Mouse (Mus musculus) spleen, adult 2 months (tissue): Measurements from ENCODE around the gene Ccdc57. TPM values are rescaled to one million over a fixed set of nuclear protein-coding genes. Genes with fewer than 3 reads are reported as not detected.

Experiments used
- DNase-seq, 2 experiments: peaks; one replicate each; pipeline versions ENCODE4 v3.0.0 to v3.0.0-alpha.2; 2012 to 2021; ENCODE audit warnings: low spot score in 2 of 2, low read depth in 1 of 2
- H3K27ac ChIP-seq: fragments of 200-500 bp; 2 replicates; pipeline ENCODE4 v1.5.1; 2012; ENCODE audit warnings: low read length, inconsistent platforms; ENCODE audit not compliant: insufficient read depth
- H3K27me3 ChIP-seq: fragments of 200-500 bp; 2 replicates; pipeline ENCODE4 v1.6.1; 2012; ENCODE audit warnings: mild to moderate bottlenecking, moderate library complexity, low read length, inconsistent platforms; ENCODE audit not compliant: control insufficient read depth, insufficient read depth
- H3K36me3 ChIP-seq: fragments of 200-500 bp; 2 replicates; pipeline ENCODE4 v1.6.1; 2012; ENCODE audit warnings: mild to moderate bottlenecking, low read length, inconsistent platforms; ENCODE audit not compliant: control insufficient read depth, insufficient read depth
- H3K4me1 ChIP-seq: fragments of 200-500 bp; 2 replicates; pipeline ENCODE4 v1.6.1; 2011; ENCODE audit warnings: inconsistent platforms; ENCODE audit not compliant: control insufficient read depth, insufficient read depth, insufficient read length
- H3K4me3 ChIP-seq: fragments of 200-500 bp; 2 replicates; pipeline ENCODE4 v1.5.1; 2011; ENCODE audit warnings: mild to moderate bottlenecking, inconsistent platforms; ENCODE audit not compliant: insufficient read depth, insufficient read length; ENCODE audit errors: extremely low read depth
- CTCF ChIP-seq: fragments of 200-500 bp; IDR thresholded peaks from 2 replicates; pipeline ENCODE4 v1.5.1; 2011; ENCODE audit warnings: mild to moderate bottlenecking, inconsistent platforms; ENCODE audit not compliant: insufficient read depth, insufficient read length, insufficient replicate concordance; ENCODE audit errors: extremely low read depth
- POLR2A ChIP-seq: fragments of 200-500 bp; IDR thresholded peaks from 2 replicates; pipeline ENCODE4 v1.6.1; 2011; ENCODE audit warnings: low read depth, low read length, inconsistent platforms
- WGBS: fragments of 180-500 bp; shearing (Covaris S2); methylation state at CpG from one replicate; pipeline ENCODE4 v1.1.7; 2018; 5-methylcytosine and 5-hydroxymethylcytosine counted together
- polyA plus RNA-seq: library from polyadenylated mRNA; depleted of rRNA; stranded (reverse); fragments of >200 nt; gene quantifications from 2 replicates; pipeline ENCODE4 v1.2.3, GENCODE M21; 2012

The Ccdc57 gene
- polyA plus RNA-seq, 1 experiment = 0.78 TPM

- H3K4me3 ChIP-seq = no peak overlapping the region
- H3K36me3 ChIP-seq = no peaks in the 10 kb centered on the region
- H3K4me1 ChIP-seq = peaks cover 12% of the 10 kb centered on the region; the same call in 1 of the 2 replicates
- 0 out of 2 replicates have a peak overlapping the region, but pooled peaks have one; percentile 13 for H3K27ac ChIP-seq
- TF ChIP-seq CTCF (no peak), POLR2A (no peak)
- DNase-seq = no peak
- WGBS = 82% methylated on average over 8 of the region's 8 CpGs
- H3K27me3 ChIP-seq = no peaks in the 10 kb centered on the region
These were observed 106.4 kb downstream of the Ccdc57 start for GRCm38 (mm10) chr11:120826016-120826953.

GRCm38 (mm10) chr11:120825289-120825863, 107.3 kb downstream of the Ccdc57 start:
- no peak for DNase-seq
- Histone ChIP-seq H3K27ac (0 out of 2 replicates have a peak overlapping the region, but pooled peaks have one; percentile 13), H3K27me3 (no peaks in the 10 kb centered on the region), H3K4me1 (peaks cover 12% of the 10 kb centered on the region; the same call in 1 of the 2 replicates), H3K36me3 (peaks cover 7% of the 10 kb centered on the region; the same call in 1 of the 2 replicates), H3K4me3 (no peak overlapping the region)
- TF ChIP-seq POLR2A (no peak), CTCF (no peak)
- WGBS = 37% methylated on average over 4 of the region's 4 CpGs

GRCm38 (mm10) chr11:120824787-120825288, 107.8 kb downstream of the Ccdc57 start:
- H3K4me3 ChIP-seq = peak overlapping the region; percentile 88
- peaks cover 12% of the 10 kb centered on the region; the same call in 1 of the 2 replicates for H3K4me1 ChIP-seq
- peak overlapping the region; percentile 70 for H3K27ac ChIP-seq
- 4% methylated on average over 21 of the region's 21 CpGs for WGBS
- no peak for DNase-seq
- H3K36me3 ChIP-seq = peaks cover 11% of the 10 kb centered on the region; the same call in 1 of the 2 replicates
- TF ChIP-seq CTCF = no peak
- no peak for TF ChIP-seq POLR2A
- H3K27me3 ChIP-seq = no peaks in the 10 kb centered on the region

- Histone ChIP-seq H3K36me3 (peaks cover 17% of the 10 kb centered on the region), H3K4me3 (peak within 1 kb of the TSS; percentile 88), H3K27me3 (no peaks in the 10 kb centered on the region), H3K27ac (peak within 1 kb of the TSS; percentile 90), H3K4me1 (peaks cover 12% of the 10 kb centered on the region; the same call in 1 of the 2 replicates)
- peak; percentile 87 to 95 for DNase-seq
- WGBS = under 1% methylated on average over 104 of the region's 109 CpGs
- TF ChIP-seq POLR2A (peak; percentile 98), CTCF (peak; percentile 33; the same call in 1 of the 2 replicates)
These were observed 108.5 kb downstream of the Ccdc57 start, which contains the start of gene Fasn for GRCm38 (mm10) chr11:120823956-120824786. TSS of gene Fasn (minus strand) at chr11:120824547.

DNA sequence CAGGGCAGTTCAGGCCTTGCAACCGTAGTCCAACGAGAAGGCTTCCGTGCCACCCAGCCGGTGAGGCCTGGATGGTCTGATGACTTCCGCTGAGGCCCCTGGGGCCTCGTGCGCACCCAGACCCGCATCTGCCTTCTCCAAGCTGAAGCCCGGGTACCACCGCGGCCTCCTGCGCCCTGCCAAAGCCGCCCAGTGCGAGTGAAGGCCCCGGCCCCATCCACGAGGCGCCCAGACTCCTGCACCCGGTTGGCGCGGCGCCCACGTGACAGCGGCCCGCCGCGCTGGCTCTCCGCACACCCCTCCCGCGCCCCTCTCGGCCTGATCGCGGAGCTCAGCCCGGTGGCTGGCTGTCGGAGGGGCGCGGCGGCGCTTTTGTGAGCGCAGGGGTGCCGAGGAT, 109.1 kb downstream of the Ccdc57 start:
- peaks cover 12% of the 10 kb centered on the region; the same call in 1 of the 2 replicates for H3K4me1 ChIP-seq
- peaks cover 21% of the 10 kb centered on the region for H3K36me3 ChIP-seq
- no peaks in the 10 kb centered on the region for H3K27me3 ChIP-seq
- WGBS = under 1% methylated on average over 40 of the region's 40 CpGs
- H3K27ac ChIP-seq = peak overlapping the region; percentile 90
- peak overlapping the region; percentile 88 for H3K4me3 ChIP-seq
- TF ChIP-seq CTCF (no peak), POLR2A (no peak)
- DNase-seq = no peak

DNA sequence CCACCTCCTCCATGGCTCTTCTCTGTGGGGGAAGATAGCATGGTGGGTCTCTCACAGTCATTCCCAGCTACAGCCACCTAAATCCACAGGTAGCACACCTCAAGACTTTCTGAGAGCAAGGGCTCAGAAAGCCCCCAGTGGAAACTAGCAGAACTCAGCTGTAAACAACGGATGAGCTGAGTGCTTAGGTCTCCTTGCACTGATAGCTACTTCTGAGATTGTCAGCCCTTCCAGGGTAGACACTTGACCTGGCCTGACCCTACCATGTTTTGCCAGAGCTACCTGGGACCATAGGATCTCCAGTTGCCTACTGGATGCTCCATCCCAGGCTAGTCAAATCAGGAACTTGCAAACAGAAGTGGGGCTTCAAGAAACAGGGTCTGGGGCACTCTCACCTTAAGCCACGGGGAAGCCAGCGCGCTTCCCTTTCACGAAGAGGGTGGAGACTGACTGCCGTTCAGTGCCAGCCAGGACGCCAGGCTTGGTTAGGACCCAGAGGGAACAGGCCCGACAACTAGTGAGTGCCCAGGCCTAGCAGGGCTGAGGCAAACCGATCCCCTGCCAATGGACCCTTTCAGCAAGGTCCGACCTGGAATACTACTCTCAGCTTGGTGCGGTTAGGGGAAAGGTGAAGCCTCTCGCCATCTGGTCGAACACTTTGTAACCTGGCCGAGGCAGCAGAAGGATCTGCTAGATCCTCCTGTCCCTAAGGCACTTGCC, 109.7 kb downstream of the Ccdc57 start:
- Histone ChIP-seq H3K36me3 (peaks cover 27% of the 10 kb centered on the region), H3K4me1 (peaks cover 12% of the 10 kb centered on the region; the same call in 1 of the 2 replicates), H3K4me3 (peak overlapping the region; percentile 88), H3K27ac (peak overlapping the region; percentile 90), H3K27me3 (no peaks in the 10 kb centered on the region)
- TF ChIP-seq POLR2A = no peak
- no peak for TF ChIP-seq CTCF
- DNase-seq = no peak
- 2% methylated on average over 14 of the region's 14 CpGs for WGBS
